Mouse (Mus musculus): ENCODE results near the gene Map3k5. TPM values are rescaled to one million over a fixed set of nuclear protein-coding genes. Genes with fewer than 3 reads are reported as not detected.

The Map3k5 gene
- polyA plus RNA-seq, 1 experiment from 2014 or later, result 1.2 TPM

DNA sequence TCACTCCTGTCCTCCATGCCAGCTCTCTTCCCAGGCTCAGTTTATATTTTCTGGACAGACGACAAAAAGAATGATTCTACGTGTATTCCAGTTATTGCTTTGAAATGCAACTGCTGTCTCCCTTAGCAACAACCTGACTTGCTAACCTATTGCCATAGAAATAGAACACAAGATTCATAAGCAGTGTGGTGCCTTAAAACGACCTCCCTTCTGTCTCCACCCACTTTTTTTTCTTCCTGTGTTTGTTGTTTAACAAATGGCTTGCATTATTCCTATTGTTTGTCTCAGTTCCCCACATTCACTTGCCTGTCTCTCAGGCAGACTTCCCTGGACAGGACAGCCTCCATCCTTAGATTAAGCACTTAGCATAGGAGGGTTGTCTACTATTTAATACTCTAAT lies 154.8 kb downstream of the Map3k5 start:
- no peaks in the 10 kb centered on the region for H3K4me1 ChIP-seq (replicated peaks; ENCODE audit: control insufficient read depth, insufficient read depth, low read length)
- H3K36me3 ChIP-seq (ENCODE audit: control insufficient read depth, insufficient read depth, low read length), result no peaks in the 10 kb centered on the region
- H3K9me3 ChIP-seq (ENCODE audit: control insufficient read depth, low read length), result no peaks in the 10 kb centered on the region
- H3K4me3 ChIP-seq (ENCODE audit: low read length), result no peak overlapping the region
- H3K27me3 ChIP-seq (ENCODE audit: control insufficient read depth, insufficient read depth, low read depth, low read length), result no peaks in the 10 kb centered on the region
- no peak overlapping the region for H3K27ac ChIP-seq (ENCODE audit: low read length)
- WGBS, result 52% methylated on average over 3 of the region's 3 CpGs
- no peak overlapping the region for H3K4me2 ChIP-seq (ENCODE audit: low read depth, low read length)
- H3K9ac ChIP-seq (ENCODE audit: low read length), result no peak overlapping the region
- no peak for ATAC-seq (ENCODE audit: low read depth)

GRCm38 (mm10) chr10:20090171-20090570 lies 155.9 kb downstream of the Map3k5 start:
- Histone ChIP-seq H3K36me3 (ENCODE audit: control insufficient read depth, insufficient read depth, low read length) (no peaks in the 10 kb centered on the region), H3K4me3 (ENCODE audit: low read length) (no peak overlapping the region), H3K27ac (ENCODE audit: low read length) (no peak overlapping the region), H3K27me3 (ENCODE audit: control insufficient read depth, insufficient read depth, low read depth, low read length) (no peaks in the 10 kb centered on the region), H3K9me3 (ENCODE audit: control insufficient read depth, low read length) (no peaks in the 10 kb centered on the region), H3K9ac (ENCODE audit: low read length) (no peak overlapping the region), H3K4me2 (ENCODE audit: low read depth, low read length) (no peak overlapping the region), H3K4me1 (replicated peaks; ENCODE audit: control insufficient read depth, insufficient read depth, low read length) (no peaks in the 10 kb centered on the region)
- WGBS, result 90% methylated on average over 11 of the region's 11 CpGs
- ATAC-seq (ENCODE audit: low read depth), result no peak

- ATAC-seq (ENCODE audit: low read depth), result no peak
- no peak overlapping the region for H3K4me3 ChIP-seq (ENCODE audit: low read length)
- no peak overlapping the region for H3K27ac ChIP-seq (ENCODE audit: low read length)
- H3K36me3 ChIP-seq (ENCODE audit: control insufficient read depth, insufficient read depth, low read length), result no peaks in the 10 kb centered on the region
- 80% methylated on average over 2 of the region's 2 CpGs for WGBS
- H3K4me1 ChIP-seq (replicated peaks; ENCODE audit: control insufficient read depth, insufficient read depth, low read length), result no peaks in the 10 kb centered on the region
- H3K4me2 ChIP-seq (ENCODE audit: low read depth, low read length), result no peak overlapping the region
- H3K9me3 ChIP-seq (ENCODE audit: control insufficient read depth, low read length), result no peaks in the 10 kb centered on the region
- H3K9ac ChIP-seq (ENCODE audit: low read length), result no peak overlapping the region
- no peaks in the 10 kb centered on the region for H3K27me3 ChIP-seq (ENCODE audit: control insufficient read depth, insufficient read depth, low read depth, low read length)
Observed at GRCm38 (mm10) chr10:20091416-20091815, 157.1 kb downstream of the Map3k5 start.

DNA sequence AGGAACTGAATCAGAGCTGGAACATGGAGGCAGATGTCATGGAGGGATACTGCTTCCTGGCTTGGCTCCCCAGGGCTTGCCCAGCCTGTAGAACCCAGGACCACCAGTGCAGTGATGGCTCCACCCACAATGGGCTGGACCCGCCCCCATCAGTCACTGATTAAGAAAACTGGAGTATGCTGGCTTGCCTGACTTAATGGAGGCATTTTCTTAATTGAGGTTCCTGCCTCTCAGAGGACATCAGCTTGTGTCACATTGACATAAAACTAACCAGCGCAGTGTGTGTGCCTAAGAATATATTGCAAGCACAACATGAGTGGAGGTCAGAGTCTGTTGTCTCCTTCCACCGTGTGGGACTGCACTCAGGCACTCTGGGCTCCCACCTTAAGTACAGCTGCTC lies 158.1 kb downstream of the Map3k5 start:
- no peak for ATAC-seq (ENCODE audit: low read depth)
- H3K4me2 ChIP-seq (ENCODE audit: low read depth, low read length), result no peak overlapping the region
- no peaks in the 10 kb centered on the region for H3K27me3 ChIP-seq (ENCODE audit: control insufficient read depth, insufficient read depth, low read depth, low read length)
- WGBS, result 69% methylated on average over 3 of the region's 3 CpGs
- no peaks in the 10 kb centered on the region for H3K4me1 ChIP-seq (replicated peaks; ENCODE audit: control insufficient read depth, insufficient read depth, low read length)
- H3K9me3 ChIP-seq (ENCODE audit: control insufficient read depth, low read length), result no peaks in the 10 kb centered on the region
- H3K36me3 ChIP-seq (ENCODE audit: control insufficient read depth, insufficient read depth, low read length), result no peaks in the 10 kb centered on the region
- no peak overlapping the region for H3K9ac ChIP-seq (ENCODE audit: low read length)
- H3K4me3 ChIP-seq (ENCODE audit: low read length), result no peak overlapping the region
- H3K27ac ChIP-seq (ENCODE audit: low read length), result no peak overlapping the region

- 90% methylated on average over 6 of the region's 6 CpGs for WGBS
Observed at GRCm38 (mm10) chr10:20101456-20101855, 167.2 kb downstream of the Map3k5 start.

GRCm38 (mm10) chr10:20104271-20104931 lies 170.1 kb downstream of the Map3k5 start:
- peak; percentile 92 for ATAC-seq (ENCODE audit: low read depth)
- Histone ChIP-seq H3K4me1 (replicated peaks; ENCODE audit: control insufficient read depth, insufficient read depth, low read length) (peaks cover 8% of the 10 kb centered on the region), H3K27ac (ENCODE audit: low read length) (no peak overlapping the region), H3K9me3 (ENCODE audit: control insufficient read depth, low read length) (no peaks in the 10 kb centered on the region), H3K9ac (ENCODE audit: low read length) (no peak overlapping the region), H3K27me3 (ENCODE audit: control insufficient read depth, insufficient read depth, low read depth, low read length) (no peaks in the 10 kb centered on the region), H3K4me3 (ENCODE audit: low read length) (no peak overlapping the region), H3K4me2 (ENCODE audit: low read depth, low read length) (no peak overlapping the region), H3K36me3 (ENCODE audit: control insufficient read depth, insufficient read depth, low read length) (no peaks in the 10 kb centered on the region)
- 44% methylated on average over 8 of the region's 8 CpGs for WGBS

More at GRCm38 (mm10) chr10:20101456-20101855, 167.2 kb downstream of the Map3k5 start:
- H3K9me3 ChIP-seq (ENCODE audit: control insufficient read depth, low read length), result no peaks in the 10 kb centered on the region
- no peak overlapping the region for H3K9ac ChIP-seq (ENCODE audit: low read length)
- ATAC-seq (ENCODE audit: low read depth), result no peak
- no peaks in the 10 kb centered on the region for H3K27me3 ChIP-seq (ENCODE audit: control insufficient read depth, insufficient read depth, low read depth, low read length)
- peaks cover 8% of the 10 kb centered on the region for H3K4me1 ChIP-seq (replicated peaks; ENCODE audit: control insufficient read depth, insufficient read depth, low read length)
- H3K4me3 ChIP-seq (ENCODE audit: low read length), result no peak overlapping the region
- no peak overlapping the region for H3K4me2 ChIP-seq (ENCODE audit: low read depth, low read length)
- H3K36me3 ChIP-seq (ENCODE audit: control insufficient read depth, insufficient read depth, low read length), result no peaks in the 10 kb centered on the region
- H3K27ac ChIP-seq (ENCODE audit: low read length), result no peak overlapping the region

- no peak overlapping the region for H3K9ac ChIP-seq (ENCODE audit: low read length)
- no peaks in the 10 kb centered on the region for H3K9me3 ChIP-seq (ENCODE audit: control insufficient read depth, low read length)
- no peak overlapping the region for H3K27ac ChIP-seq (ENCODE audit: low read length)
- H3K4me1 ChIP-seq (replicated peaks; ENCODE audit: control insufficient read depth, insufficient read depth, low read length), result peaks cover 8% of the 10 kb centered on the region
- no peak overlapping the region for H3K4me3 ChIP-seq (ENCODE audit: low read length)
- H3K27me3 ChIP-seq (ENCODE audit: control insufficient read depth, insufficient read depth, low read depth, low read length), result no peaks in the 10 kb centered on the region
- H3K36me3 ChIP-seq (ENCODE audit: control insufficient read depth, insufficient read depth, low read length), result no peaks in the 10 kb centered on the region
- ATAC-seq (ENCODE audit: low read depth), result no peak
- H3K4me2 ChIP-seq (ENCODE audit: low read depth, low read length), result no peak overlapping the region
- 75% methylated on average over 4 of the region's 4 CpGs for WGBS
Observed at GRCm38 (mm10) chr10:20105575-20105974, 171.3 kb downstream of the Map3k5 start.

DNA sequence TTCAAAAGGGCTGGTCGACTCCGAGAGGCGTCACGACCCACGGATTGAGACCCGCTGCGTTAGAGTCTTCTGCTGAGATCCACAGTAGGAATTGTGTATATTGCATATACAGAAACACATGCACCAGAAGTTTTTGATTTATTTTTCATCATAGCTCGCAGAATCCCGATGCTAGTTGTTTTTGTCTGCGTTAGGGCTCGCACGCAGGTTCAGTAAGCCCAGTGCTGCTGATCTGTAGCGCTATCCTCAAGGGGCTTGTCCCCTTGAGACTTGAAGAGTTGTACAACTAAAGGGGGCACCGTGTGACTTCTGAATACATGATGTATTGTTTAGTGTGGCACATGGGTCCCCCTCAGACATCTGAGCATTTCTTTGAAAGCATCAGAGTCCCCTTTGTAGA lies 172.8 kb downstream of the Map3k5 start:
- no peak overlapping the region for H3K9ac ChIP-seq (ENCODE audit: low read length)
- no peaks in the 10 kb centered on the region for H3K27me3 ChIP-seq (ENCODE audit: control insufficient read depth, insufficient read depth, low read depth, low read length)
- H3K9me3 ChIP-seq (ENCODE audit: control insufficient read depth, low read length), result no peaks in the 10 kb centered on the region
- H3K4me1 ChIP-seq (replicated peaks; ENCODE audit: control insufficient read depth, insufficient read depth, low read length), result peaks cover 8% of the 10 kb centered on the region
- ATAC-seq (ENCODE audit: low read depth), result no peak
- H3K4me2 ChIP-seq (ENCODE audit: low read depth, low read length), result no peak overlapping the region
- H3K36me3 ChIP-seq (ENCODE audit: control insufficient read depth, insufficient read depth, low read length), result no peaks in the 10 kb centered on the region
- WGBS, result 84% methylated on average over 14 of the region's 14 CpGs
- H3K27ac ChIP-seq (ENCODE audit: low read length), result no peak overlapping the region
- H3K4me3 ChIP-seq (ENCODE audit: low read length), result no peak overlapping the region

DNA sequence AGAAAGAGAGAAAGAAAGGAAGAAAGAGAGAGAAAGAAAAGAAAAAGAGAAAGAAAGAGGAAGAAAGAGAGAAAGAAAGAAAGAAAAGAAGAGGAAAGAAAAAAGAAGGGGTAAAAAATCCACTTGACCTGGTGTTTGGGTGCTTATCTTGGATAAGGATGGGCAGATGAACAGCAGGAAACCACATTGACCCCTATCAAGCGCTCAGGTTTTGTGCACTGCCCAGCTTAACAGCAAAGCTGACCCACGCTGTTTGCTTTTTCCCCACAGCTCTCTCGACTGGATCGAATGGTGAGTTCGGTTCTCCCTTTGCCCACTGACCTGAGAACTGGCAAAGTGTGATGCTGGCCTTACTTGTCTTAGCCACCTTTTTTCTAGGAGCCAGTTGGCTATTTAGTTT lies 177.2 kb downstream of the Map3k5 start:
- H3K27ac ChIP-seq (ENCODE audit: low read length), result no peak overlapping the region
- H3K4me1 ChIP-seq (replicated peaks; ENCODE audit: control insufficient read depth, insufficient read depth, low read length), result no peaks in the 10 kb centered on the region

More for the DNA sequence above, 177.2 kb downstream of the Map3k5 start:
- WGBS, result 78% methylated on average over 5 of the region's 5 CpGs
- Histone ChIP-seq H3K9me3 (ENCODE audit: control insufficient read depth, low read length) (no peaks in the 10 kb centered on the region), H3K4me3 (ENCODE audit: low read length) (no peak overlapping the region), H3K9ac (ENCODE audit: low read length) (no peak overlapping the region), H3K4me2 (ENCODE audit: low read depth, low read length) (no peak overlapping the region), H3K36me3 (ENCODE audit: control insufficient read depth, insufficient read depth, low read length) (no peaks in the 10 kb centered on the region), H3K27me3 (ENCODE audit: control insufficient read depth, insufficient read depth, low read depth, low read length) (no peaks in the 10 kb centered on the region)
- ATAC-seq (ENCODE audit: low read depth), result no peak

All from lung, embryonic 16.5 days (tissue).